ENCODE assay signal across 15 mouse cellular contexts in the genomic region with DNA sequence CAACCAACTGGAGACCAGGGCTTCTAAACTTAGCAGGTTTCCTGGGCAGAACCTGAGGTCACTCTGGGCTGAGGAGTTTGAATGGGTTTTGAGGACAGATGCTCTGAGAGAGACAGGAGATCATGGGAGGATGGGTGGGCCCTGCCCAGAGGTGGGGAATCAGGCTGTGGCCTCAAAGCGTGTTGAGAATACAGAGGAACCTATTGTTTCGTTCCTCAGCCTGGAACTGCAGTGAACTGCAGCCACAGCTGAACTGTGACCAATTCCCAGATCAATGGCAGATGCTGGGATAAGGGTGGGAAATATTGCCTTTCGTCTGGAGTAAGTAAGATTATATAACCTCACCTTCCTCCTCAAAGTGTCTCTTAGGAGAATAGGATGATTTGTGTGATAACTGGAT. TPM values are rescaled to one million over a fixed set of nuclear protein-coding genes. Genes with fewer than 3 reads are reported as not detected.
DNase-seq lines count a peak whose midpoint lies in the region; ATAC-seq and TF ChIP-seq lines count a peak whose summit lies in the region.
"Had no signal": no experiment of that assay in that cellular context is flagged by ENCODE, and none has a peak within 500 bp of the region (broad histone marks: within the 10 kb centered on the region; RNA-seq: fewer than 3 reads in every experiment).

No protein-coding gene starts in this region.

- no peak overlapping the region for H3K9ac ChIP-seq in hindbrain, embryonic 11.5 days (ENCODE audit: low read depth, low read length)
- no peak overlapping the region for H3K9ac ChIP-seq in hindbrain, embryonic 16.5 days (ENCODE audit: low read depth, low read length)
- no peak overlapping the region for H3K9ac ChIP-seq in stomach, embryonic 16.5 days (ENCODE audit: low read length)
- no peak overlapping the region for H3K9ac ChIP-seq in stomach, postnatal 0 days (ENCODE audit: low read length)
- no peak overlapping the region for H3K9ac ChIP-seq in intestine, embryonic 16.5 days (ENCODE audit: low read depth, low read length)
- H3K9ac ChIP-seq: forebrain, embryonic 13.5 days; kidney, embryonic 15.5 days; neural tube, embryonic 13.5 days had no signal

- peak overlapping the region; percentile 45; the same call in 1 of the 2 replicates for H3K27ac ChIP-seq in hindbrain, embryonic 11.5 days (ENCODE audit: low read depth, low read length)
- no peak overlapping the region for H3K27ac ChIP-seq in hindbrain, embryonic 16.5 days (ENCODE audit: low read depth, low read length)
- H3K27ac ChIP-seq in stomach, embryonic 16.5 days (ENCODE audit: low read length), result peak overlapping the region; percentile 56; the same call in 1 of the 2 replicates
- H3K27ac ChIP-seq in stomach, postnatal 0 days (replicated peaks), result no peak overlapping the region
- H3K27ac ChIP-seq in intestine, embryonic 16.5 days (ENCODE audit: low read length), result no peak overlapping the region
- H3K27ac ChIP-seq: forebrain, embryonic 13.5 days; neural tube, embryonic 13.5 days had no signal

- H3K4me3 ChIP-seq in hindbrain, embryonic 11.5 days (ENCODE audit: low read depth, low read length), result no peak overlapping the region
- no peak overlapping the region for H3K4me3 ChIP-seq in hindbrain, embryonic 16.5 days (ENCODE audit: low read length)
- H3K4me3 ChIP-seq in stomach, embryonic 16.5 days (replicated peaks; ENCODE audit: low read length), result no peak overlapping the region
- H3K4me3 ChIP-seq in stomach, postnatal 0 days (ENCODE audit: low read depth, low read length), result no peak overlapping the region
- no peak overlapping the region for H3K4me3 ChIP-seq in intestine, embryonic 16.5 days (ENCODE audit: low read length)
- H3K4me3 ChIP-seq: forebrain, embryonic 13.5 days; kidney, embryonic 15.5 days; neural tube, embryonic 13.5 days had no signal

- no peaks in the 10 kb centered on the region for H3K36me3 ChIP-seq in hindbrain, embryonic 11.5 days (ENCODE audit: control insufficient read depth, insufficient read depth, low read length)
- H3K36me3 ChIP-seq in hindbrain, embryonic 16.5 days (ENCODE audit: control insufficient read depth, insufficient read depth, low read length), result no peaks in the 10 kb centered on the region
- H3K36me3 ChIP-seq in stomach, embryonic 16.5 days (ENCODE audit: control insufficient read depth, insufficient read depth, low read length), result no peaks in the 10 kb centered on the region
- no peaks in the 10 kb centered on the region for H3K36me3 ChIP-seq in stomach, postnatal 0 days (ENCODE audit: control insufficient read depth, insufficient read depth, low read length)
- H3K36me3 ChIP-seq in intestine, embryonic 16.5 days (ENCODE audit: control insufficient read depth, insufficient read depth, low read length), result no peaks in the 10 kb centered on the region
- H3K36me3 ChIP-seq: kidney, embryonic 15.5 days had no signal

- no peaks in the 10 kb centered on the region for H3K27me3 ChIP-seq in hindbrain, embryonic 11.5 days (ENCODE audit: control insufficient read depth, insufficient read depth, low read length)
- H3K27me3 ChIP-seq in hindbrain, embryonic 16.5 days (replicated peaks; ENCODE audit: control insufficient read depth, insufficient read depth, low read length), result no peaks in the 10 kb centered on the region
- no peaks in the 10 kb centered on the region for H3K27me3 ChIP-seq in stomach, embryonic 16.5 days (ENCODE audit: control insufficient read depth, insufficient read depth, low read length)
- H3K27me3 ChIP-seq in stomach, postnatal 0 days (ENCODE audit: control insufficient read depth, insufficient read depth, low read length), result no peaks in the 10 kb centered on the region
- H3K27me3 ChIP-seq in intestine, embryonic 16.5 days (replicated peaks; ENCODE audit: control insufficient read depth, insufficient read depth, low read length), result no peaks in the 10 kb centered on the region
- H3K27me3 ChIP-seq: forebrain, embryonic 13.5 days; kidney, embryonic 15.5 days; neural tube, embryonic 13.5 days had no signal

- no peaks in the 10 kb centered on the region for H3K9me3 ChIP-seq in hindbrain, embryonic 11.5 days (ENCODE audit: control insufficient read depth, low read length)
- H3K9me3 ChIP-seq in hindbrain, embryonic 16.5 days (ENCODE audit: control insufficient read depth, low read length), result no peaks in the 10 kb centered on the region
- no peaks in the 10 kb centered on the region for H3K9me3 ChIP-seq in stomach, embryonic 16.5 days (replicated peaks; ENCODE audit: control insufficient read depth, low read length)
- H3K9me3 ChIP-seq in stomach, postnatal 0 days (ENCODE audit: control insufficient read depth, low read length), result no peaks in the 10 kb centered on the region
- no peaks in the 10 kb centered on the region for H3K9me3 ChIP-seq in intestine, embryonic 16.5 days (ENCODE audit: control insufficient read depth, low read length)
- H3K9me3 ChIP-seq: forebrain, embryonic 13.5 days; kidney, embryonic 15.5 days; neural tube, embryonic 13.5 days had no signal

- 22% methylated on average over 3 of the region's 3 CpGs for WGBS in hindbrain, embryonic 11.5 days
- WGBS in hindbrain, embryonic 16.5 days, result 25% methylated on average over 3 of the region's 3 CpGs
- WGBS in stomach, embryonic 16.5 days, result 43% methylated on average over 3 of the region's 3 CpGs
- 57% methylated on average over 3 of the region's 3 CpGs for WGBS in stomach, postnatal 0 days
- WGBS in intestine, embryonic 16.5 days, result 41% methylated on average over 3 of the region's 3 CpGs

- TF ChIP-seq EP300 in stomach, postnatal 0 days (optimal IDR thresholded peaks at IDR 0.05), result no peak

- intact Hi-C loops in left cerebral cortex, postnatal 25 days (cut with DNase I), result no loop called here

- no peak overlapping the region for H3K4me2 ChIP-seq in hindbrain, embryonic 11.5 days (replicated peaks; ENCODE audit: low read depth, low read length)
- no peak overlapping the region for H3K4me2 ChIP-seq in hindbrain, embryonic 16.5 days (ENCODE audit: low read length)
- no peak overlapping the region for H3K4me2 ChIP-seq in stomach, embryonic 16.5 days (ENCODE audit: low read depth, low read length)
- H3K4me2 ChIP-seq in stomach, postnatal 0 days (replicated peaks; ENCODE audit: low read depth), result no peak overlapping the region
- H3K4me2 ChIP-seq in intestine, embryonic 16.5 days (ENCODE audit: low read depth, low read length), result no peak overlapping the region
- H3K4me2 ChIP-seq: forebrain, embryonic 13.5 days; kidney, embryonic 15.5 days; midbrain, embryonic 11.5 days; neural tube, embryonic 13.5 days had no signal

- peak; percentile 60 for DNase-seq in embryo, embryonic 10 days (ENCODE audit: low spot score)
- no peak for DNase-seq in embryo, embryonic 9.5 days (ENCODE audit: extremely low spot score)
- peak; percentile 30 for DNase-seq in hindbrain, embryonic 11.5 days (ENCODE audit: low spot score)
- no peak for DNase-seq in stomach, postnatal 0 days (ENCODE audit: low spot score)
- no peak for DNase-seq in left cerebral cortex, postnatal 25 days (ENCODE audit: low spot score in 2 of 2)
- DNase-seq: cerebellum, adult 11 months; layer of hippocampus, adult 9-11 months; right cerebral cortex, adult 18-20 months had no signal

- ATAC-seq in hindbrain, embryonic 11.5 days (ENCODE audit: low FRiP score), result no peak
- ATAC-seq in hindbrain, embryonic 16.5 days, result no peak
- no peak for ATAC-seq in stomach, embryonic 16.5 days (ENCODE audit: insufficient read depth, low FRiP score)
- ATAC-seq in stomach, postnatal 0 days (ENCODE audit: low FRiP score, low TSS enrichment), result no peak
- ATAC-seq in intestine, embryonic 16.5 days, result no peak
- ATAC-seq: forebrain, embryonic 13.5 days had no signal

- no peak for TF ChIP-seq CTCF in stomach, postnatal 0 days (IDR thresholded peaks at IDR 0.05; ENCODE audit: low read depth)

- H3K4me1 ChIP-seq in hindbrain, embryonic 11.5 days (replicated peaks; ENCODE audit: control insufficient read depth, insufficient read depth, low read length), result 0 out of 2 replicates have a peak, but pooled peaks cover 3% of the 10 kb centered on the region
- no peaks in the 10 kb centered on the region; the same call in 1 of the 2 replicates for H3K4me1 ChIP-seq in hindbrain, embryonic 16.5 days (ENCODE audit: control insufficient read depth, insufficient read depth, low read depth, low read length)
- H3K4me1 ChIP-seq in stomach, embryonic 16.5 days (ENCODE audit: control insufficient read depth, insufficient read depth, low read length), result peaks cover 24% of the 10 kb centered on the region
- H3K4me1 ChIP-seq in stomach, postnatal 0 days (replicated peaks; ENCODE audit: control insufficient read depth, insufficient read depth), result peaks cover 15% of the 10 kb centered on the region; the same call in 1 of the 2 replicates
- peaks cover 28% of the 10 kb centered on the region; the same call in 1 of the 2 replicates for H3K4me1 ChIP-seq in intestine, embryonic 16.5 days (ENCODE audit: control insufficient read depth, insufficient read depth, low read length)
- H3K4me1 ChIP-seq: forebrain, embryonic 13.5 days had no signal

RNA-seq across cellular contexts. Expression of gene Adamtsl4, which starts 8.1 kb away (rescaled TPM):
- 0.14 and 0.80 TPM in 2 replicates for polyA plus RNA-seq in hindbrain, embryonic 11.5 days (2014; fragmentation: Nextera tagmentation; extraction: Ambion mirVana)
- polyA plus RNA-seq in hindbrain, embryonic 16.5 days (2015; fragmentation: Nextera tagmentation; extraction: Ambion mirVana), result 1.4 and 2.4 TPM in 2 replicates
- polyA plus RNA-seq in stomach, embryonic 16.5 days (2015; fragmentation: Nextera tagmentation; extraction: Ambion mirVana), result 13.3 and 20.5 TPM in 2 replicates
- polyA plus RNA-seq in stomach, postnatal 0 days (2015; fragmentation: Nextera tagmentation; extraction: Ambion mirVana), result 9.4 and 10.4 TPM in 2 replicates
- total RNA-seq in left cerebral cortex, postnatal 25 days (2021), result 1 to 10 TPM; 4.1 to 4.6 TPM
- 2.5 and 3.2 TPM in 2 replicates for polyA plus RNA-seq in intestine, embryonic 16.5 days (2015; fragmentation: Nextera tagmentation; extraction: Ambion mirVana)

RNA-seq across cellular contexts. Expression of gene Mcl1, which starts 37.2 kb away (rescaled TPM):
- polyA plus RNA-seq in hindbrain, embryonic 11.5 days (2014; fragmentation: Nextera tagmentation; extraction: Ambion mirVana), result 76.1 and 87.4 TPM in 2 replicates
- 20.2 and 39.4 TPM in 2 replicates for polyA plus RNA-seq in hindbrain, embryonic 16.5 days (2015; fragmentation: Nextera tagmentation; extraction: Ambion mirVana)
- 16.5 and 20.5 TPM in 2 replicates for polyA plus RNA-seq in stomach, embryonic 16.5 days (2015; fragmentation: Nextera tagmentation; extraction: Ambion mirVana)
- 57.9 and 59.2 TPM in 2 replicates for polyA plus RNA-seq in stomach, postnatal 0 days (2015; fragmentation: Nextera tagmentation; extraction: Ambion mirVana)
- total RNA-seq in left cerebral cortex, postnatal 25 days (2021), result 10 to 100 TPM; 58.4 to 59.6 TPM
- polyA plus RNA-seq in intestine, embryonic 16.5 days (2015; fragmentation: Nextera tagmentation; extraction: Ambion mirVana), result 14.7 and 17.0 TPM in 2 replicates

RNA-seq across cellular contexts. Expression of gene Ecm1, which starts 43.6 kb away (rescaled TPM):
- 13.3 and 14.3 TPM in 2 replicates for polyA plus RNA-seq in hindbrain, embryonic 11.5 days (2014; fragmentation: Nextera tagmentation; extraction: Ambion mirVana)
- 10.3 and 12.8 TPM in 2 replicates for polyA plus RNA-seq in hindbrain, embryonic 16.5 days (2015; fragmentation: Nextera tagmentation; extraction: Ambion mirVana)
- 110 and 228 TPM in 2 replicates for polyA plus RNA-seq in stomach, embryonic 16.5 days (2015; fragmentation: Nextera tagmentation; extraction: Ambion mirVana)
- polyA plus RNA-seq in stomach, postnatal 0 days (2015; fragmentation: Nextera tagmentation; extraction: Ambion mirVana), result 254 and 328 TPM in 2 replicates
- 10 to 100 TPM; 13.3 to 14.0 TPM for total RNA-seq in left cerebral cortex, postnatal 25 days (2021)
- polyA plus RNA-seq in intestine, embryonic 16.5 days (2015; fragmentation: Nextera tagmentation; extraction: Ambion mirVana), result 15.3 and 17.8 TPM in 2 replicates

Comparison
In these comparisons a context has a peak if more than half of its experiments do, and no peak if none do; other contexts are left out.
1. DNase-seq: peak in embryo, embryonic 10 days (single experiment) and hindbrain, embryonic 11.5 days (single experiment); none in embryo, embryonic 9.5 days (single experiment), stomach, postnatal 0 days (single experiment) and left cerebral cortex, postnatal 25 days (0 of 2).
2. H3K27ac ChIP-seq: peak in hindbrain, embryonic 11.5 days (single experiment) and stomach, embryonic 16.5 days (single experiment); none in hindbrain, embryonic 16.5 days (single experiment), stomach, postnatal 0 days (single experiment) and intestine, embryonic 16.5 days (single experiment).